Mouse (Mus musculus): ENCODE results near the gene Prr22. TPM values are rescaled to one million over a fixed set of nuclear protein-coding genes. Genes with fewer than 3 reads are reported as not detected.

Prr22 gene
- polyA plus RNA-seq, 1 experiment from 2014 or later: 1.5 TPM

Other genes with a start within 250 kb of the Prr22 start
- gene Gm20219, start 215.9 kb upstream of the Prr22 start, polyA plus RNA-seq (2016; fragmentation: Nextera tagmentation; extraction: Ambion mirVana): 0.58 and 1.3 TPM in 2 replicates
- 91.7 and 110 TPM in 2 replicates for gene Safb2, start 185.7 kb upstream of the Prr22 start, polyA plus RNA-seq (2016; fragmentation: Nextera tagmentation; extraction: Ambion mirVana)
- gene Safb, start 185.4 kb upstream of the Prr22 start, polyA plus RNA-seq (2016; fragmentation: Nextera tagmentation; extraction: Ambion mirVana): 161 and 183 TPM in 2 replicates
- 205 and 206 TPM in 2 replicates for gene 2410015M20Rik, start 160.5 kb upstream of the Prr22 start, polyA plus RNA-seq (2016; fragmentation: Nextera tagmentation; extraction: Ambion mirVana)
- 1,560 and 1,788 TPM in 2 replicates for gene Rpl36, start 156.8 kb upstream of the Prr22 start, polyA plus RNA-seq (2016; fragmentation: Nextera tagmentation; extraction: Ambion mirVana)
- 67.7 and 73.2 TPM in 2 replicates for gene Lonp1, start 143.4 kb upstream of the Prr22 start, polyA plus RNA-seq (2016; fragmentation: Nextera tagmentation; extraction: Ambion mirVana)
- 0.54 and 1.0 TPM in 2 replicates for gene Catsperd, start 142.1 kb upstream of the Prr22 start, polyA plus RNA-seq (2016; fragmentation: Nextera tagmentation; extraction: Ambion mirVana)
- 148 TPM in 2 replicates for gene Ranbp3, start 97.0 kb upstream of the Prr22 start, polyA plus RNA-seq (2016; fragmentation: Nextera tagmentation; extraction: Ambion mirVana)
- gene Ndufa11, start 52.5 kb upstream of the Prr22 start, polyA plus RNA-seq (2016; fragmentation: Nextera tagmentation; extraction: Ambion mirVana): 425 and 437 TPM in 2 replicates
- gene Vmac, start 52.2 kb upstream of the Prr22 start, polyA plus RNA-seq (2016; fragmentation: Nextera tagmentation; extraction: Ambion mirVana): 12.8 and 15.5 TPM in 2 replicates
- gene Nrtn, start 12.7 kb upstream of the Prr22 start, polyA plus RNA-seq (2016; fragmentation: Nextera tagmentation; extraction: Ambion mirVana): 10.8 and 12.7 TPM in 2 replicates
- gene Dus3l, start 5.5 kb upstream of the Prr22 start, polyA plus RNA-seq (2016; fragmentation: Nextera tagmentation; extraction: Ambion mirVana): 46.0 and 50.3 TPM in 2 replicates
- gene Rfx2, start 60.8 kb downstream of the Prr22 start, polyA plus RNA-seq (2016; fragmentation: Nextera tagmentation; extraction: Ambion mirVana): 3.2 and 4.5 TPM in 2 replicates
- not detected in 2 replicates for gene Acsbg2, start 104.2 kb downstream of the Prr22 start, polyA plus RNA-seq (2016; fragmentation: Nextera tagmentation; extraction: Ambion mirVana)
- 0.50 and 0.73 TPM in 2 replicates for gene 1700061G19Rik, start 105.2 kb downstream of the Prr22 start, polyA plus RNA-seq (2016; fragmentation: Nextera tagmentation; extraction: Ambion mirVana)
- 79.0 and 90.2 TPM in 2 replicates for gene Mllt1, start 165.2 kb downstream of the Prr22 start, polyA plus RNA-seq (2016; fragmentation: Nextera tagmentation; extraction: Ambion mirVana)
- gene Acer1, start 211.9 kb downstream of the Prr22 start, polyA plus RNA-seq (2016; fragmentation: Nextera tagmentation; extraction: Ambion mirVana): not detected in 2 replicates
- gene Clpp, start 220.1 kb downstream of the Prr22 start, polyA plus RNA-seq (2016; fragmentation: Nextera tagmentation; extraction: Ambion mirVana): 189 and 200 TPM in 2 replicates
- 44.2 and 44.9 TPM in 2 replicates for gene Alkbh7, start 227.1 kb downstream of the Prr22 start, polyA plus RNA-seq (2016; fragmentation: Nextera tagmentation; extraction: Ambion mirVana)
- gene Pspn, start 229.8 kb downstream of the Prr22 start, polyA plus RNA-seq (2016; fragmentation: Nextera tagmentation; extraction: Ambion mirVana): not detected in 2 replicates
- 76.4 and 80.8 TPM in 2 replicates for gene Gtf2f1, start 241.0 kb downstream of the Prr22 start, polyA plus RNA-seq (2016; fragmentation: Nextera tagmentation; extraction: Ambion mirVana)
- 0.20 and 0.45 TPM in 2 replicates for gene Gm17949, start 241.2 kb downstream of the Prr22 start, polyA plus RNA-seq (2016; fragmentation: Nextera tagmentation; extraction: Ambion mirVana)